Mouse (Mus musculus) intestine, embryonic 14.5 days (tissue): ENCODE data around the gene Tcf23. TPM values are rescaled to one million over a fixed set of nuclear protein-coding genes. Genes with fewer than 3 reads are reported as not detected.

ENCODE experiments used
- ATAC-seq: fragments of 200-750 bp; cut with Nextera tagmentation; replicated peaks from 2 replicates; pipeline ENCODE4 v1.8.0; 2017; ENCODE audit warnings: low read depth, moderate number of reproducible peaks, moderate TSS enrichment, moderate library complexity; ENCODE audit not compliant: low FRiP score, low TSS enrichment
- DNase-seq: peaks from one replicate; pipeline ENCODE4 v3.0.0-alpha.2; 2018; ENCODE audit warnings: low spot score
- H3K27ac ChIP-seq: fragments of 300-500 bp; sonication (generic); 2 replicates; pipeline ENCODE4 v1.5.1; 2014; ENCODE audit warnings: low read depth, mild to moderate bottlenecking, control low read depth
- H3K27me3 ChIP-seq: fragments of 300-500 bp; sonication (generic); replicated peaks from 2 replicates; pipeline ENCODE4 v1.6.1; 2014; ENCODE audit warnings: low read length, control low read depth; ENCODE audit not compliant: control insufficient read depth, insufficient read depth
- H3K36me3 ChIP-seq: fragments of 300-500 bp; sonication (generic); 2 replicates; pipeline ENCODE4 v1.6.1; 2014; ENCODE audit warnings: low read length, control low read depth; ENCODE audit not compliant: control insufficient read depth, insufficient read depth
- H3K4me1 ChIP-seq: fragments of 300-500 bp; sonication (generic); replicated peaks from 2 replicates; pipeline ENCODE4 v1.6.1; 2014; ENCODE audit warnings: low read length, control low read depth, mixed read lengths; ENCODE audit not compliant: control insufficient read depth, insufficient read depth
- H3K4me2 ChIP-seq: fragments of 300-500 bp; sonication (generic); 2 replicates; pipeline ENCODE4 v1.6.1; 2014; ENCODE audit warnings: low read length
- H3K4me3 ChIP-seq: fragments of 300-500 bp; sonication (generic); 2 replicates; pipeline ENCODE4 v1.5.1; 2014; ENCODE audit warnings: low read depth, low read length, control low read depth, mixed read lengths
- H3K9ac ChIP-seq: fragments of 300-500 bp; sonication (generic); 2 replicates; pipeline ENCODE4 v1.6.1; 2014; ENCODE audit warnings: mild to moderate bottlenecking, low read length
- H3K9me3 ChIP-seq: fragments of 300-500 bp; sonication (generic); 2 replicates; pipeline ENCODE4 v1.6.1; 2016; ENCODE audit warnings: low read length, control low read depth; ENCODE audit not compliant: control insufficient read depth
- WGBS: fragments of 180-500 bp; shearing (Covaris S2); extraction: QIAGEN DNeasy Blood & Tissue Kit; methylation state at CpG from one replicate; pipeline ENCODE4 v1.1.7; 2014; 5-methylcytosine and 5-hydroxymethylcytosine counted together
- polyA plus RNA-seq: library from polyadenylated mRNA; unstranded; fragments of >200 nt; fragmentation: Nextera tagmentation; extraction: Ambion mirVana; gene quantifications from 2 replicates; pipeline ENCODE4 v1.2.1, GENCODE M21; 2014

Gene Tcf23
- polyA plus RNA-seq, 1 experiment from 2014 or later = 0.68 TPM

GRCm38 (mm10) chr5:30925217-30925616 lies 43.2 kb upstream of the Tcf23 start:
- H3K4me3 ChIP-seq = no peak overlapping the region
- peaks cover 12% of the 10 kb centered on the region for H3K36me3 ChIP-seq
- ATAC-seq (no peak), DNase-seq (no peak)
- H3K9me3 ChIP-seq = no peaks in the 10 kb centered on the region
- no peak overlapping the region for H3K9ac ChIP-seq
- H3K4me2 ChIP-seq = no peak overlapping the region
- H3K27me3 ChIP-seq = no peaks in the 10 kb centered on the region
- no peak overlapping the region for H3K27ac ChIP-seq
- WGBS = 91% methylated on average over 5 of the region's 5 CpGs
- peaks cover 15% of the 10 kb centered on the region for H3K4me1 ChIP-seq

DNA sequence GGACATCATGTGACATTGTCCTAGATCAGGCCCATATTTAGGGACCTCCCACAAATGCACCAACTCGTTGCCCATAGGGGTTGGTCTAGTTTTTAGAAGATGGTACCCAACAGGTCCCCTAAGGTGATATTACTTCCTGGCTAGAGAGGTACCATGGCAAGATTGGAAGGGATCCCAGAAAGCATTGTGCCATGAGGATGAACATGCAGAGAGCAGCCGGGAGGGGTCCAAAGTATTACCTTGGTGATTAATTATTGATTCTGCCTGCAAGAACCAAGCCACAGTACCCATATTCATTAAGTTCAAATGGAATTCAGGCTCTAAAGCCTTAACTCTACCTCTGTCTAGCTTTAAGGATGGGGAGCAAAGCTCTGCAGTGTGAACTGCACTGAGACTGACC lies 42.4 kb upstream of the Tcf23 start:
- DNase-seq = no peak
- Histone ChIP-seq H3K9me3 (no peaks in the 10 kb centered on the region), H3K4me2 (no peak overlapping the region), H3K9ac (no peak overlapping the region), H3K4me1 (peaks cover 12% of the 10 kb centered on the region), H3K27me3 (no peaks in the 10 kb centered on the region), H3K36me3 (peaks cover 4% of the 10 kb centered on the region; the same call in 1 of the 2 replicates), H3K27ac (no peak overlapping the region), H3K4me3 (no peak overlapping the region)
- WGBS = 78% methylated on average over 2 of the region's 2 CpGs
- ATAC-seq = no peak

DNA sequence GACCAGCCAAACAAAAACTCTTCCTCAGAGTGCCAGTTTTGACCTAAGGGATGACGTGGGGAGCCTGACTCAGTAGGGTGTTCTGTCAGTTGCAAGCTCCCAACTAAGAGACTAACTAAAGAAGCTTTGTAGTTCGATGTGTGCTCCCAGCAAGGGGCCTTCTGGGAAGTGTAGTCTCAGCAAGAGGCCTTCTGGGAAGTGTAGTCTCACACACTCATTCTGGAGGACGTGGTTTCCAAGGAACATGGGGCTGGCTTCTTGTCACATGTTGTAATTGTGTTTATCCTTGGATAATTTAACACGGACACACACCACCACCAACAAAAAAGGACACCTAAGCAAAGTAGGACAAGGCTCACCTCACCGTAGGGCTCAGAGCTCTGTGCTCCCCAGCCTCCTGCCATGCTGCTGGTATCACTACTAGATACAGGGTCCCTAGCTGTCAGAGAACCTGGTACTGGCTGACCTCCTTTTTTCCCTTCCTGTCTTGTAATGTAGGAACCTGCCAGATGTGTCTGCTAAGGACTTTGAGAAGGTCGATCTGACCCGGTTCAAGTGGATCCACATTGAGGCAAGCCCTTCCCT lies 40.4 kb upstream of the Tcf23 start:
- DNase-seq (no peak), ATAC-seq (no peak)
- H3K27ac ChIP-seq = no peak overlapping the region
- WGBS = 42% methylated on average over 7 of the region's 7 CpGs
- H3K4me3 ChIP-seq = no peak overlapping the region
- 0 out of 2 replicates have a peak, but pooled peaks cover 3% of the 10 kb centered on the region for H3K36me3 ChIP-seq
- H3K9me3 ChIP-seq = no peaks in the 10 kb centered on the region
- no peaks in the 10 kb centered on the region for H3K27me3 ChIP-seq
- peak overlapping the region; percentile 7; the same call in 1 of the 2 replicates for H3K4me2 ChIP-seq
- no peak overlapping the region for H3K9ac ChIP-seq
- H3K4me1 ChIP-seq = no peaks in the 10 kb centered on the region

GRCm38 (mm10) chr5:30930121-30930520 lies 38.3 kb upstream of the Tcf23 start:
- Histone ChIP-seq H3K36me3 (0 out of 2 replicates have a peak, but pooled peaks cover 3% of the 10 kb centered on the region), H3K4me3 (no peak overlapping the region), H3K9me3 (no peaks in the 10 kb centered on the region), H3K27me3 (no peaks in the 10 kb centered on the region), H3K4me2 (no peak overlapping the region), H3K9ac (no peak overlapping the region), H3K27ac (no peak overlapping the region), H3K4me1 (no peaks in the 10 kb centered on the region)
- ATAC-seq (no peak), DNase-seq (peak; percentile 80)
- WGBS = 42% methylated on average over 4 of the region's 4 CpGs

- Histone ChIP-seq H3K9me3 (no peaks in the 10 kb centered on the region), H3K4me2 (no peak overlapping the region), H3K27me3 (no peaks in the 10 kb centered on the region), H3K4me1 (no peaks in the 10 kb centered on the region), H3K4me3 (no peak overlapping the region), H3K9ac (no peak overlapping the region), H3K36me3 (no peaks in the 10 kb centered on the region), H3K27ac (no peak overlapping the region)
- WGBS = 79% methylated on average over 6 of the region's 6 CpGs
- ATAC-seq (no peak), DNase-seq (no peak)
These were observed 37.6 kb upstream of the Tcf23 start for GRCm38 (mm10) chr5:30930846-30931245.

- ATAC-seq = no peak
- no peaks in the 10 kb centered on the region for H3K4me1 ChIP-seq
- 82% methylated on average over 4 of the region's 4 CpGs for WGBS
- no peaks in the 10 kb centered on the region for H3K36me3 ChIP-seq
- no peaks in the 10 kb centered on the region for H3K9me3 ChIP-seq
- H3K27ac ChIP-seq = no peak overlapping the region
- DNase-seq = no peak
- no peak overlapping the region for H3K4me2 ChIP-seq
- no peak overlapping the region for H3K9ac ChIP-seq
- no peaks in the 10 kb centered on the region for H3K27me3 ChIP-seq
- H3K4me3 ChIP-seq = no peak overlapping the region
These were observed 37.1 kb upstream of the Tcf23 start for GRCm38 (mm10) chr5:30931378-30931777.

DNA sequence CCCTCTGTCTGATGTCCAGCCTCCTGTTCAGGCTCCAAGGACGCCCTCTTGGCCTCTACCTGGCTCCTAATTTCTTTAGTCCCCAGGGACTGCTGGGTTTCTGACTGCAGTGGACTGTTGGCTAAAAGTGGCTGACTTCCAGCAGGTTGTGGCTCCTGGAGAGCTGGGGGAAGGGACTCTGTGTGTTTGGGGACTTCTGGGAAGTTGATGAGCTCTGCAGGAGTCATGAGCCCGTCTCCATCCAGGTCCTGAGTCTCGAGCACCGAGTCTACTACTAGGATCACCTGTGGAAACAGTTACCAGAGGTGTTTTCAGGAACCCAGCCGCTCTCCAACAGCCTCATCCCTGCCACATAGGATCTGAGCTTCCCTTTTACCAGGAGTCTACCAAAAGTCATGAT lies 34.8 kb upstream of the Tcf23 start:
- Histone ChIP-seq H3K4me1 (no peaks in the 10 kb centered on the region), H3K27me3 (no peaks in the 10 kb centered on the region), H3K36me3 (no peaks in the 10 kb centered on the region), H3K9me3 (no peaks in the 10 kb centered on the region), H3K27ac (no peak overlapping the region), H3K9ac (no peak overlapping the region), H3K4me3 (no peak overlapping the region), H3K4me2 (no peak overlapping the region)
- WGBS = 69% methylated on average over 5 of the region's 5 CpGs
- DNase-seq (no peak), ATAC-seq (no peak)

- H3K4me2 ChIP-seq = no peak overlapping the region
- no peaks in the 10 kb centered on the region for H3K4me1 ChIP-seq
- DNase-seq = no peak
- H3K9ac ChIP-seq = no peak overlapping the region
- no peaks in the 10 kb centered on the region for H3K9me3 ChIP-seq
- no peak for ATAC-seq
- H3K4me3 ChIP-seq = no peak overlapping the region
- H3K27me3 ChIP-seq = no peaks in the 10 kb centered on the region
- H3K27ac ChIP-seq = no peak overlapping the region
- WGBS = 92% methylated on average over 5 of the region's 5 CpGs
- no peaks in the 10 kb centered on the region for H3K36me3 ChIP-seq
These were observed 33.6 kb upstream of the Tcf23 start for GRCm38 (mm10) chr5:30934725-30935461.

DNA sequence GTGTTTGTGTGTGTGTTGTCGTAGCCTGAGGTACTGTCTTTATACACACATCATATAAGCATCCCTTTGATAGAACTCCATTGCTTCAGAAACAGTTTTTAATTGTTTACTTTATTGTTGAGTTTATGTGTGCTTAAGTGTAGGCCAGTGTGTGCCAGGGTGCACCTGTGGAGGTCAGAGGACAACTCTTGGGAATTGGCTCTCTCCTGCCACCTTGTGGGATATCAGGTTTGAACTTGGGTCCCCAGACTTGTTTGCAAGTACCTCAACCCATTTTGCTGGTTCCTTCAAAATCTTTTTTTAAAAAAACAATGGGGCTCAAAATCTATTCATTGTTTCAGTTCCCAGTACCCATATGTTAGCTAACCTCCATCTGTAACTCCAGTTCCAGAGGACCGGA lies 25.5 kb upstream of the Tcf23 start:
- H3K36me3 ChIP-seq = no peaks in the 10 kb centered on the region
- 0 out of 2 replicates have a peak, but pooled peaks cover 2% of the 10 kb centered on the region for H3K4me1 ChIP-seq
- H3K27ac ChIP-seq = no peak overlapping the region
- no peaks in the 10 kb centered on the region for H3K9me3 ChIP-seq
- no peak for DNase-seq
- WGBS = 92% methylated on average over 2 of the region's 2 CpGs
- H3K4me2 ChIP-seq = no peak overlapping the region
- no peak overlapping the region for H3K9ac ChIP-seq
- ATAC-seq = no peak
- H3K4me3 ChIP-seq = no peak overlapping the region
- peaks cover 18% of the 10 kb centered on the region for H3K27me3 ChIP-seq
